Mouse (Mus musculus) ES-Bruce4 (cell line): ENCODE results near the gene Dnajc6. TPM values are rescaled to one million over a fixed set of nuclear protein-coding genes. Genes with fewer than 3 reads are reported as not detected.

ENCODE experiments used
- H3K27ac ChIP-seq: 2 replicates; pipeline ENCODE4 v1.5.1; 2012; ENCODE audit warnings: low read length, inconsistent platforms; ENCODE audit not compliant: insufficient read depth
- H3K27me3 ChIP-seq: 2 replicates; pipeline ENCODE4 v1.6.1; 2012; ENCODE audit warnings: mild to moderate bottlenecking, low read length, inconsistent platforms; ENCODE audit not compliant: control insufficient read depth, poor library complexity, insufficient read depth, severe bottlenecking
- H3K36me3 ChIP-seq: 2 replicates; pipeline ENCODE4 v1.6.1; 2012; ENCODE audit warnings: inconsistent platforms, mild to moderate bottlenecking, low read length, moderate library complexity; ENCODE audit not compliant: control insufficient read depth, poor library complexity, insufficient read depth, severe bottlenecking
- H3K4me1 ChIP-seq: one replicate; pipeline ENCODE4 v1.8.1; 2011; ENCODE audit warnings: low read length; ENCODE audit not compliant: control insufficient read depth, insufficient read depth
- H3K4me3 ChIP-seq: 2 replicates; pipeline ENCODE4 v1.5.1; 2011; ENCODE audit warnings: low read depth, mild to moderate bottlenecking, low read length
- H3K9ac ChIP-seq: 2 replicates; pipeline ENCODE4 v1.6.1; 2012; ENCODE audit warnings: low read depth, mild to moderate bottlenecking, inconsistent platforms; ENCODE audit not compliant: poor library complexity, severe bottlenecking
- H3K9me3 ChIP-seq: replicated peaks from 2 replicates; pipeline ENCODE4 v1.6.1; 2012; ENCODE audit warnings: mild to moderate bottlenecking, low read length, inconsistent platforms; ENCODE audit not compliant: control insufficient read depth, poor library complexity, insufficient read depth, severe bottlenecking
- CTCF ChIP-seq: IDR thresholded peaks from one replicate; pipeline ENCODE4 v1.8.1; 2011; ENCODE audit warnings: low read depth, low read length
- EP300 ChIP-seq: IDR thresholded peaks from 2 replicates; pipeline ENCODE4 v1.6.1; 2011; ENCODE audit warnings: low read depth, low read length; ENCODE audit not compliant: insufficient read depth
- POLR2A ChIP-seq: IDR thresholded peaks from one replicate; pipeline ENCODE4 v1.8.1; 2011; ENCODE audit warnings: low read length; ENCODE audit not compliant: insufficient read depth
- polyA plus RNA-seq: library from polyadenylated mRNA; stranded (reverse); fragments of >200 nt; gene quantifications from 2 replicates; pipeline ENCODE4 v1.2.4, GENCODE M21; 2011; ENCODE audit warnings: low read depth; ENCODE audit not compliant: missing spikeins, insufficient read depth, insufficient read length

Dnajc6 gene
- polyA plus RNA-seq, result 11.3 and 15.5 TPM in 2 replicates

DNA sequence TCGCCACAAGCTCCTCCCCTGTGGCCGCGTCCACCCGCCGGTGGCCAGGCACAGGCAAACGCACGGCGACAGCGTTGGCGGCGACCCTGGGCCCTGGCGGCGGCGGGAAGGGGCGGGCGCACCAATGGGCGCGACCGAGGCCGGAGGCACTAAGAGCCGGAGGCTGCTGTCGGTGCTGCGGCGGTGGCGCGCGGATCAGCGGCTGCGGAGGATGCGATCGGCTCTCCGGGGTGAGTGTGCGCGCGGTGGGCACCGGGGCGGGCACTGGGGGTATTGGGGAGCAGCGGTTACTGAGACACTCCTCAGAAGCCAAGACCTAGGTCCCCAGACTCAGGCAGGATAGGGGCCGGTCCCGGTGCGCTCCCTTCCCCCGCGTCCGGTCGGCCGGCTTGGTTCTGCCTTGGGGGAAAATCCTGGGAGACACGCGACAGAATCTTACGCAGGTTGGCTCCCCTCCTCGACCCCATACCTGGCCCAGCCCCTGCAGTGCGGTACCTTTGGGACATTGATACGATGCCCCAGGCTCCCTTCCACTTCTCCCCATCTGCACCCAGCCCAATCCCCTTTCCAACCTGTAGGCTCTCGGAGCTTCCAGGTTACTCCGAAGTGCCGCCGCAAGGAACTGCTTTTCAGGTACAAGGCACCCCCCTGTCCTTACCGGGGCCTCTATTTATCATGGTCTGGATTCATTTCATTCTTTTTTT is at the start of gene Dnajc6:
Gene Dnajc6, plus strand, starts transcription at position 115 of the 704 bp plus-strand sequence.
- Histone ChIP-seq H3K9me3 (no peaks in the 10 kb centered on the region), H3K9ac (peak within 1 kb of the TSS; percentile 83), H3K27me3 (no peaks in the 10 kb centered on the region; the same call in 1 of the 2 replicates), H3K27ac (no peak within 1 kb of the TSS), H3K4me3 (peak within 1 kb of the TSS; percentile 91), H3K36me3 (no peaks in the 10 kb centered on the region), H3K4me1 (no peaks in the 10 kb centered on the region)
- no peak for TF ChIP-seq CTCF
- no peak for TF ChIP-seq POLR2A
- no peak for TF ChIP-seq EP300

DNA sequence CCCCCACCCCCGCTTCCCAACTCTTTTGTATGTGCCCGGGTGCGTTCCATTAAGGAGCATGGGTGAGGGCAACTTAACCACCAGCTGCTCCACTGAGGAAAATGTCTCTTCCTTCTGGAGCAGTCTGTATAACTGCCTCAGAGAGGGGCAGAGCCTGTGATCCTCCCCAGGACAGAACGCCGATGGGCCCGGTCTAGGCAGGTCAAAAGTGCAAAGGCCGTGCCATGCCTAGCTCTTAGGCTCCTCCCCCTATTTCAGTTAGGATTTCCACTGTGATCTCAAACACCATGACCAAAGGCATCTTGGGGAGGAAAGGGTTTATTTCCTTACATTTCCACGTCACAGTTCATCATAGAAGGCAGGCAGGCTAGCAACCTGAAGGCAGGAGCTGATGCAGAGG is 47.7 kb upstream of the Dnajc6 start:
- Histone ChIP-seq H3K9ac (no peak overlapping the region), H3K4me1 (peaks cover 1% of the 10 kb centered on the region), H3K4me3 (no peak overlapping the region), H3K27me3 (no peaks in the 10 kb centered on the region), H3K27ac (no peak overlapping the region), H3K9me3 (0 out of 2 replicates have a peak, but pooled peaks cover 5% of the 10 kb centered on the region), H3K36me3 (peaks cover 6% of the 10 kb centered on the region)
- TF ChIP-seq EP300, result no peak
- TF ChIP-seq CTCF, result no peak
- TF ChIP-seq POLR2A, result no peak

GRCm38 (mm10) chr4:101449344-101449743 is 47.1 kb upstream of the Dnajc6 start:
- Histone ChIP-seq H3K4me3 (no peak overlapping the region), H3K9me3 (0 out of 2 replicates have a peak, but pooled peaks cover 5% of the 10 kb centered on the region), H3K27ac (no peak overlapping the region), H3K4me1 (no peaks in the 10 kb centered on the region), H3K36me3 (peaks cover 6% of the 10 kb centered on the region), H3K27me3 (no peaks in the 10 kb centered on the region), H3K9ac (no peak overlapping the region)
- TF ChIP-seq EP300 (no peak), CTCF (no peak)

GRCm38 (mm10) chr4:101450150-101450780 is 46.2 kb upstream of the Dnajc6 start:
- Histone ChIP-seq H3K9me3 (0 out of 2 replicates have a peak, but pooled peaks cover 5% of the 10 kb centered on the region), H3K27ac (no peak overlapping the region), H3K36me3 (peaks cover 6% of the 10 kb centered on the region), H3K4me1 (no peaks in the 10 kb centered on the region), H3K27me3 (no peaks in the 10 kb centered on the region), H3K4me3 (no peak overlapping the region), H3K9ac (no peak overlapping the region)
- TF ChIP-seq CTCF (no peak), EP300 (no peak), POLR2A (no peak)

DNA sequence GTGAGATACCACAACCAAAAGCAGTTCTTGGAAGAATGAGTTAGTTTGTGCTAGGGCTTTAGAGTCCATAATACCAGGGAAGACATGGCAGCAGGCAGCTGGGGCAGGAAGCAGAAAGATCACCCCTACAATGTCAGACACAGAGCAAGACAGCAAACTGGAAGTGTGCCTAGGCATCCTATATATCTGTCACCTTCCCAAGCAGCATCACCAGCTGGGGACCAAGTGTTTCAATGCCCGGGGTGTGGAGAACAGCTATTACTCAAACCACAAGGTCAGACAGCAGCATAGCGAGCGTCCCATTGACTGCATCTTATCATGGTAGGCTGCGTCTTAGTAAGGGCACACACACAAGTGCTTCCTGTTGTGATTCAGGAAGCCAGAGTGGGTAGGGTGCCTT is 45.4 kb upstream of the Dnajc6 start:
- Histone ChIP-seq H3K27ac (no peak overlapping the region), H3K36me3 (peaks cover 6% of the 10 kb centered on the region), H3K4me3 (no peak overlapping the region), H3K27me3 (no peaks in the 10 kb centered on the region), H3K4me1 (no peaks in the 10 kb centered on the region), H3K9me3 (0 out of 2 replicates have a peak, but pooled peaks cover 5% of the 10 kb centered on the region), H3K9ac (no peak overlapping the region)
- TF ChIP-seq POLR2A, result no peak
- no peak for TF ChIP-seq EP300
- TF ChIP-seq CTCF, result no peak

DNA sequence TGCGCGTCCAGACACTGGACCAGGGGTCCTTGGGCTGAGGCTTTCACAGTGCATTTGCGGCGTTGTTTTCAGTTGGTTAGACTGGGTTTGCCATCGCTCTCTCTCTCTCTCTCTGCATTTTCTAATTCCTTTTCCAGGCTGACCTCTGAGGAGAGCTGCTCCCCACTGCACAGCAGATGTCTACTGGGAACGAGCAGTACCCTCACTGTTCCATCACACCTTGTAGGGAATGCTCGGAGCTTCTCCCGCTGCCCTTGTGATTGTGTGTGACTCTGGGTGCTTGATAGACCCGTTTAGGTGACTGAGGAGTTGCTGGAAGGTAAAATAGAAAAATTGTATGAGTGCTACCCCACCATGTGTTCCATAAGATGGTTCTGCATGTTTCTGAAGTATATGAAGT is 43.6 kb upstream of the Dnajc6 start:
- H3K4me3 ChIP-seq, result no peak overlapping the region
- no peak for TF ChIP-seq CTCF
- no peaks in the 10 kb centered on the region for H3K36me3 ChIP-seq
- H3K27ac ChIP-seq, result no peak overlapping the region
- no peak overlapping the region for H3K9ac ChIP-seq
- no peaks in the 10 kb centered on the region for H3K9me3 ChIP-seq
- H3K27me3 ChIP-seq, result no peaks in the 10 kb centered on the region
- H3K4me1 ChIP-seq, result no peaks in the 10 kb centered on the region
